Comparison of ENCODE assay signal across 21 mouse cellular contexts in the genomic region with DNA sequence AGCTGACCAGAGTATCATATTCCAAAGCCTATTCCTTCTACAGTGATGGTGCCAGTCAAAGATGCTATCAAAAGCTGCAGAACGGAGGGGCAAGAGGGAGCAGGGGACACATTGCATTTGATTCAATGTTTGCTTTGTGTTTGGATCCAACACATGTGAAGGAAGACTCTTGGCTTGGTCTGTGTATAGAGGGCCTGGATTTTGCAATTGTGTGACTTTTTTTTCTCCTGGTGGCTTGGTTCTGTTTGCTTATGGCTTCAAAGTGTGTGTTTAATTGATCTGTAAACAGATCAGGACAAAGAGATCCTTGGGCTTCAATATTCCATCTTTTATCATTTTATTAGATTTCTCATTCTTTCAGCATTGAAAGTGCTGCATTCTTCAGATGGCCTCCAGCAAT.
DNase-seq lines count a peak whose midpoint lies in the region; ATAC-seq and TF ChIP-seq lines count a peak whose summit lies in the region.
"Had no signal": no experiment of that assay in that cellular context is flagged by ENCODE, and none has a peak within 500 bp of the region (broad histone marks: within the 10 kb centered on the region; RNA-seq: fewer than 3 reads in every experiment).

No protein-coding gene starts in this region.

- peak; percentile 13 for DNase-seq in heart, adult 11 months
- no peak for DNase-seq in heart, adult 9 months (ENCODE audit: low spot score in 2 of 2)
- no peak for DNase-seq in embryonic facial prominence, embryonic 10.5 days (ENCODE audit: low spot score)
- no peak for DNase-seq in heart, postnatal 25 days (ENCODE audit: low spot score)
- no peak for DNase-seq in stomach, postnatal 0 days (ENCODE audit: low spot score)
- DNase-seq: adrenal gland, postnatal 10 days; B cell, adult 2 months; cerebellum, adult 11 months; cerebellum, adult 9-10 months; cerebellum, postnatal 36 days; forebrain, postnatal 0 days; gastrocnemius, adult 2 months; gastrocnemius, postnatal 25 days; heart, postnatal 10 days had no signal

- H3K4me2 ChIP-seq in limb, embryonic 13.5 days (replicated peaks) = no peak overlapping the region
- H3K4me2 ChIP-seq in liver, embryonic 16.5 days (ENCODE audit: low read depth, low read length) = no peak overlapping the region
- no peak overlapping the region for H3K4me2 ChIP-seq in stomach, postnatal 0 days (replicated peaks; ENCODE audit: low read depth)
- H3K4me2 ChIP-seq: forebrain, embryonic 13.5 days; hindbrain, embryonic 13.5 days had no signal

- no peak for TF ChIP-seq EP300 in stomach, postnatal 0 days (optimal IDR thresholded peaks at IDR 0.05)

- H3K36me3 ChIP-seq in embryonic facial prominence, embryonic 10.5 days (replicated peaks) = no peaks in the 10 kb centered on the region
- H3K36me3 ChIP-seq in limb, embryonic 13.5 days = no peaks in the 10 kb centered on the region
- H3K36me3 ChIP-seq in liver, embryonic 16.5 days (ENCODE audit: control insufficient read depth, insufficient read depth) = no peaks in the 10 kb centered on the region
- H3K36me3 ChIP-seq in stomach, postnatal 0 days (ENCODE audit: control insufficient read depth, insufficient read depth, low read length) = no peaks in the 10 kb centered on the region
- H3K36me3 ChIP-seq: G1E; heart, embryonic 10.5 days; hindbrain, embryonic 13.5 days had no signal

- H3K4me3 ChIP-seq in embryonic facial prominence, embryonic 10.5 days = no peak overlapping the region
- no peak overlapping the region for H3K4me3 ChIP-seq in limb, embryonic 13.5 days
- H3K4me3 ChIP-seq in liver, embryonic 16.5 days (ENCODE audit: low read depth, low read length) = no peak overlapping the region
- H3K4me3 ChIP-seq in stomach, postnatal 0 days (ENCODE audit: low read depth, low read length) = no peak overlapping the region
- H3K4me3 ChIP-seq: forebrain, embryonic 13.5 days; gastrocnemius, adult 2 months; heart, embryonic 10.5 days; hindbrain, embryonic 13.5 days had no signal

- H3K9me3 ChIP-seq in embryonic facial prominence, embryonic 10.5 days = no peaks in the 10 kb centered on the region
- 0 out of 2 replicates have a peak, but pooled peaks cover 3% of the 10 kb centered on the region for H3K9me3 ChIP-seq in limb, embryonic 13.5 days
- no peaks in the 10 kb centered on the region for H3K9me3 ChIP-seq in liver, embryonic 16.5 days (replicated peaks; ENCODE audit: control insufficient read depth, low read length)
- no peaks in the 10 kb centered on the region for H3K9me3 ChIP-seq in stomach, postnatal 0 days (ENCODE audit: control insufficient read depth, low read length)
- H3K9me3 ChIP-seq: forebrain, embryonic 13.5 days; heart, embryonic 10.5 days; hindbrain, embryonic 13.5 days had no signal

- 59% methylated on average over 1 of the region's 1 CpGs for WGBS in embryonic facial prominence, embryonic 10.5 days
- WGBS in limb, embryonic 13.5 days = 49% methylated on average over 1 of the region's 1 CpGs
- WGBS in liver, embryonic 16.5 days (ENCODE audit: insufficient replicate concordance) = 50% methylated on average over 1 of the region's 1 CpGs
- WGBS in stomach, postnatal 0 days = 68% methylated on average over 1 of the region's 1 CpGs

- H3K4me1 ChIP-seq in embryonic facial prominence, embryonic 10.5 days = peaks cover 29% of the 10 kb centered on the region
- peaks cover 40% of the 10 kb centered on the region for H3K4me1 ChIP-seq in limb, embryonic 13.5 days
- H3K4me1 ChIP-seq in liver, embryonic 16.5 days (ENCODE audit: control insufficient read depth, low read depth, low read length) = no peaks in the 10 kb centered on the region
- no peaks in the 10 kb centered on the region for H3K4me1 ChIP-seq in stomach, postnatal 0 days (replicated peaks; ENCODE audit: control insufficient read depth, insufficient read depth)
- H3K4me1 ChIP-seq: heart, embryonic 10.5 days had no signal

- no peak for ATAC-seq in limb, embryonic 13.5 days (ENCODE audit: low FRiP score, low read depth)
- peak; percentile 51 for ATAC-seq in liver, embryonic 16.5 days (ENCODE audit: low read depth)
- ATAC-seq in stomach, postnatal 0 days (ENCODE audit: low FRiP score, low TSS enrichment) = no peak
- ATAC-seq: CD4-positive, CD25-positive, alpha-beta regulatory T cell, adult 4 months; forebrain, embryonic 13.5 days; forebrain, postnatal 0 days had no signal

- intact Hi-C loops in heart, postnatal 25 days (cut with DNase I) = no loop called here

- H3K27me3 ChIP-seq in embryonic facial prominence, embryonic 10.5 days (replicated peaks; ENCODE audit: low read depth, poor library complexity, severe bottlenecking) = no peaks in the 10 kb centered on the region
- no peaks in the 10 kb centered on the region for H3K27me3 ChIP-seq in limb, embryonic 13.5 days
- no peaks in the 10 kb centered on the region for H3K27me3 ChIP-seq in liver, embryonic 16.5 days (ENCODE audit: control insufficient read depth, insufficient read depth, low read depth, low read length)
- H3K27me3 ChIP-seq in stomach, postnatal 0 days (ENCODE audit: control insufficient read depth, insufficient read depth, low read length) = no peaks in the 10 kb centered on the region
- H3K27me3 ChIP-seq: forebrain, embryonic 13.5 days; hindbrain, embryonic 13.5 days had no signal

- TF ChIP-seq CTCF in stomach, postnatal 0 days (IDR thresholded peaks at IDR 0.05; ENCODE audit: low read depth) = no peak

- H3K9ac ChIP-seq in limb, embryonic 13.5 days = no peak overlapping the region
- no peak overlapping the region for H3K9ac ChIP-seq in liver, embryonic 16.5 days (ENCODE audit: low read depth, low read length)
- H3K9ac ChIP-seq in stomach, postnatal 0 days (ENCODE audit: low read length) = no peak overlapping the region
- H3K9ac ChIP-seq: forebrain, embryonic 13.5 days; forebrain, postnatal 0 days; hindbrain, embryonic 13.5 days had no signal

- H3K27ac ChIP-seq in embryonic facial prominence, embryonic 10.5 days (replicated peaks) = peak overlapping the region; percentile 7
- H3K27ac ChIP-seq in limb, embryonic 13.5 days = peak overlapping the region; percentile 33; the same call in 1 of the 2 replicates
- H3K27ac ChIP-seq in liver, embryonic 16.5 days (ENCODE audit: low read length) = no peak overlapping the region
- H3K27ac ChIP-seq in stomach, postnatal 0 days (replicated peaks) = no peak overlapping the region
- H3K27ac ChIP-seq: forebrain, embryonic 13.5 days; gastrocnemius, adult 2 months; heart, embryonic 10.5 days; hindbrain, embryonic 13.5 days had no signal

Comparison
In these comparisons a context has a peak if more than half of its experiments do, and no peak if none do; other contexts are left out.
1. H3K27ac ChIP-seq: peak in embryonic facial prominence, embryonic 10.5 days (single experiment) and limb, embryonic 13.5 days (single experiment); none in liver, embryonic 16.5 days (single experiment) and stomach, postnatal 0 days (single experiment).